Mouse (Mus musculus) adrenal gland, adult 2 months (tissue): ENCODE measurements around the gene Olfr764-ps1. TPM values are rescaled to one million over a fixed set of nuclear protein-coding genes. Genes with fewer than 3 reads are reported as not detected.
"Not testable (repeated sequence)": the region's sequence is repeated elsewhere in the genome, so short reads cannot be mapped to it uniquely, and the experiment has no call there.

Experiments
- DNase-seq: peaks from one replicate; pipeline ENCODE4 v3.0.0; 2021
- long read RNA-seq: library from polyadenylated mRNA; stranded (forward); transcript quantifications from one replicate; pipeline ENCODE4 v2.0.0, GENCODE M21; 2021
- polyA plus RNA-seq: library from polyadenylated mRNA; depleted of rRNA; stranded (reverse); fragments of >200 nt; gene quantifications from 2 replicates; pipeline ENCODE4 v1.2.3, GENCODE M21; 2012; rRNA removed
- total RNA-seq, 2 experiments: library from RNA; stranded (reverse); gene quantifications; 2 replicates each; pipeline ENCODE4 v1.2.3; 2021

Olfr764-ps1 gene
- total RNA-seq (not detected), polyA plus RNA-seq (not detected in 2 replicates)
- long read RNA-seq, result 0 reads

GRCm38 (mm10) chr10:129039796-129040195, at the start of gene Olfr764-ps1:
Gene Olfr764-ps1, minus strand, starts transcription at chr10:129039896.
- no peak for DNase-seq

GRCm38 (mm10) chr10:129082810-129083209, 43.1 kb upstream of the Olfr764-ps1 start, which contains the start of gene Olfr767:
Gene Olfr767, minus strand, starts transcription at chr10:129082910.
- not testable (repeated sequence) for DNase-seq

- DNase-seq, result no peak
Observed at GRCm38 (mm10) chr10:129068877-129069276, 29.2 kb upstream of the Olfr764-ps1 start, which contains the start of gene Olfr766-ps1. Gene Olfr766-ps1, minus strand, starts transcription at chr10:129068977.

GRCm38 (mm10) chr10:129049898-129050297, 10.2 kb upstream of the Olfr764-ps1 start, which contains the start of gene Olfr765:
Gene Olfr765, minus strand, starts transcription at chr10:129049998.
- DNase-seq, result not testable (repeated sequence)

GRCm38 (mm10) chr10:129028343-129028742, 11.4 kb downstream of the Olfr764-ps1 start:
- DNase-seq, result no peak

- DNase-seq, result no peak
Observed at GRCm38 (mm10) chr10:129026018-129026662, 13.6 kb downstream of the Olfr764-ps1 start.

GRCm38 (mm10) chr10:129023319-129023718, 16.4 kb downstream of the Olfr764-ps1 start:
- DNase-seq, result no peak

- no peak for DNase-seq
Observed at GRCm38 (mm10) chr10:129014477-129014876, 25.2 kb downstream of the Olfr764-ps1 start.

GRCm38 (mm10) chr10:129011511-129011910, 28.2 kb downstream of the Olfr764-ps1 start:
- DNase-seq, result not testable (repeated sequence)

- no peak for DNase-seq
Observed at GRCm38 (mm10) chr10:129010288-129010841, 29.3 kb downstream of the Olfr764-ps1 start, which contains the start of gene Olfr763. Gene Olfr763, plus strand, starts transcription at chr10:129010791.

GRCm38 (mm10) chr10:129004032-129004920, 35.4 kb downstream of the Olfr764-ps1 start:
- DNase-seq, result no peak

- DNase-seq, result no peak
Observed at GRCm38 (mm10) chr10:128996523-128997040, 43.1 kb downstream of the Olfr764-ps1 start.

GRCm38 (mm10) chr10:128995796-128996195, 43.9 kb downstream of the Olfr764-ps1 start:
- no peak for DNase-seq

GRCm38 (mm10) chr10:128990994-128991393, 48.7 kb downstream of the Olfr764-ps1 start:
- DNase-seq, result no peak

- not testable (repeated sequence) for DNase-seq
Observed at GRCm38 (mm10) chr10:128990129-128990850, 49.4 kb downstream of the Olfr764-ps1 start.

- DNase-seq, result not testable (repeated sequence)
Observed at GRCm38 (mm10) chr10:128989131-128989530, 50.6 kb downstream of the Olfr764-ps1 start, which contains the start of gene Olfr9. Gene Olfr9, plus strand, starts transcription at chr10:128989431.

Other genes with a start within 250 kb of the Olfr764-ps1 start
- 10 to 100 TPM; 35.8 to 64.4 TPM for gene Mmp19, start 249.0 kb downstream of the Olfr764-ps1 start, total RNA-seq
- 16.0 and 16.8 TPM in 2 replicates for gene Mmp19, start 249.0 kb downstream of the Olfr764-ps1 start, polyA plus RNA-seq
- gene Dnajc14, start 235.8 kb downstream of the Olfr764-ps1 start, total RNA-seq, result 10 to 100 TPM; 61.8 to 77.2 TPM
- 7.1 and 10.6 TPM in 2 replicates for gene Dnajc14, start 235.8 kb downstream of the Olfr764-ps1 start, polyA plus RNA-seq
- gene Tmem198b, start 235.5 kb downstream of the Olfr764-ps1 start, total RNA-seq, result 1 to 10 TPM; 6.7 to 9.4 TPM
- 15.6 and 18.0 TPM in 2 replicates for gene Tmem198b, start 235.5 kb downstream of the Olfr764-ps1 start, polyA plus RNA-seq
- 10 to 100 TPM; 52.7 to 55.8 TPM for gene Sarnp, start 222.6 kb downstream of the Olfr764-ps1 start, total RNA-seq
- 1.3 and 1.5 TPM in 2 replicates for gene Sarnp, start 222.6 kb downstream of the Olfr764-ps1 start, polyA plus RNA-seq
- 10 to 100 TPM; 52.3 to 64.8 TPM for gene Ormdl2, start 218.3 kb downstream of the Olfr764-ps1 start, total RNA-seq
- gene Ormdl2, start 218.3 kb downstream of the Olfr764-ps1 start, polyA plus RNA-seq, result 29.4 and 36.8 TPM in 2 replicates
- gene Gdf11, start 148.2 kb downstream of the Olfr764-ps1 start, total RNA-seq, result 1 to 10 TPM; 1.8 to 2.3 TPM
- 0.55 and 0.99 TPM in 2 replicates for gene Gdf11, start 148.2 kb downstream of the Olfr764-ps1 start, polyA plus RNA-seq
- 100 to 1,000 TPM; 279 to 433 TPM for gene Cd63, start 138.9 kb downstream of the Olfr764-ps1 start, total RNA-seq
- 38.2 and 44.2 TPM in 2 replicates for gene Cd63, start 138.9 kb downstream of the Olfr764-ps1 start, polyA plus RNA-seq
- 10 to 100 TPM; 11.2 to 15.9 TPM for gene Rdh5, start 117.0 kb downstream of the Olfr764-ps1 start, total RNA-seq
- gene Rdh5, start 117.0 kb downstream of the Olfr764-ps1 start, polyA plus RNA-seq, result 24.3 and 29.3 TPM in 2 replicates
- gene Bloc1s1, start 115.9 kb downstream of the Olfr764-ps1 start, total RNA-seq, result 100 to 1,000 TPM; 174 to 223 TPM
- gene Bloc1s1, start 115.9 kb downstream of the Olfr764-ps1 start, polyA plus RNA-seq, result 99.2 and 115 TPM in 2 replicates
- gene Itga7, start 106.1 kb downstream of the Olfr764-ps1 start, total RNA-seq, result 10 to 100 TPM in 1 of 2 experiments, 1 to 10 TPM in 1; 8.4 to 25.6 TPM
- 19.6 and 32.5 TPM in 2 replicates for gene Itga7, start 106.1 kb downstream of the Olfr764-ps1 start, polyA plus RNA-seq
- 1 to 10 TPM in 1 of 2 experiments, under 1 TPM in 1; 0.79 to 3.5 TPM for gene Mettl7b, start 78.9 kb downstream of the Olfr764-ps1 start, total RNA-seq
- gene Mettl7b, start 78.9 kb downstream of the Olfr764-ps1 start, polyA plus RNA-seq, result 0.52 and 0.97 TPM in 2 replicates
- not detected for gene Olfr9, start 50.5 kb downstream of the Olfr764-ps1 start, total RNA-seq
- not detected in 2 replicates for gene Olfr9, start 50.5 kb downstream of the Olfr764-ps1 start, polyA plus RNA-seq
- not detected for gene Olfr763, start 29.1 kb downstream of the Olfr764-ps1 start, total RNA-seq
- not detected in 2 replicates for gene Olfr763, start 29.1 kb downstream of the Olfr764-ps1 start, polyA plus RNA-seq
- gene Olfr765, start 10.1 kb upstream of the Olfr764-ps1 start, total RNA-seq, result not detected
- not detected in 2 replicates for gene Olfr765, start 10.1 kb upstream of the Olfr764-ps1 start, polyA plus RNA-seq
- gene Olfr766-ps1, start 29.1 kb upstream of the Olfr764-ps1 start, total RNA-seq, result not detected
- not detected in 2 replicates for gene Olfr766-ps1, start 29.1 kb upstream of the Olfr764-ps1 start, polyA plus RNA-seq
- not detected for gene Olfr767, start 43.0 kb upstream of the Olfr764-ps1 start, total RNA-seq
- gene Olfr767, start 43.0 kb upstream of the Olfr764-ps1 start, polyA plus RNA-seq, result not detected in 2 replicates
- gene Olfr768, start 59.5 kb upstream of the Olfr764-ps1 start, total RNA-seq, result not detected
- gene Olfr768, start 59.5 kb upstream of the Olfr764-ps1 start, polyA plus RNA-seq, result not detected in 2 replicates
- gene Olfr769, start 78.0 kb upstream of the Olfr764-ps1 start, total RNA-seq, result not detected
- not detected in 2 replicates for gene Olfr769, start 78.0 kb upstream of the Olfr764-ps1 start, polyA plus RNA-seq
- gene Olfr770, start 99.1 kb upstream of the Olfr764-ps1 start, total RNA-seq, result not detected
- gene Olfr770, start 99.1 kb upstream of the Olfr764-ps1 start, polyA plus RNA-seq, result not detected in 2 replicates
- not detected for gene Olfr771, start 124.9 kb upstream of the Olfr764-ps1 start, total RNA-seq
- gene Olfr771, start 124.9 kb upstream of the Olfr764-ps1 start, polyA plus RNA-seq, result not detected in 2 replicates
- gene Olfr772, start 138.0 kb upstream of the Olfr764-ps1 start, total RNA-seq, result not detected
- gene Olfr772, start 138.0 kb upstream of the Olfr764-ps1 start, polyA plus RNA-seq, result not detected in 2 replicates
- not detected for gene Olfr773, start 147.5 kb upstream of the Olfr764-ps1 start, total RNA-seq
- gene Olfr773, start 147.5 kb upstream of the Olfr764-ps1 start, polyA plus RNA-seq, result not detected in 2 replicates
- gene Olfr774, start 196.3 kb upstream of the Olfr764-ps1 start, total RNA-seq, result not detected
- not detected in 2 replicates for gene Olfr774, start 196.3 kb upstream of the Olfr764-ps1 start, polyA plus RNA-seq
- not detected for gene Olfr775, start 208.5 kb upstream of the Olfr764-ps1 start, total RNA-seq
- gene Olfr775, start 208.5 kb upstream of the Olfr764-ps1 start, polyA plus RNA-seq, result not detected in 2 replicates
- not detected for gene Olfr776, start 219.2 kb upstream of the Olfr764-ps1 start, total RNA-seq
- not detected in 2 replicates for gene Olfr776, start 219.2 kb upstream of the Olfr764-ps1 start, polyA plus RNA-seq
- not detected for gene Olfr777, start 231.6 kb upstream of the Olfr764-ps1 start, total RNA-seq
- gene Olfr777, start 231.6 kb upstream of the Olfr764-ps1 start, polyA plus RNA-seq, result not detected in 2 replicates